Mouse (Mus musculus): ENCODE data around the gene Crim1. TPM values are rescaled to one million over a fixed set of nuclear protein-coding genes. Genes with fewer than 3 reads are reported as not detected.

Crim1 gene
- total RNA-seq, 2 experiments from 2014 or later, result 70.3 to 81.0 TPM

DNA sequence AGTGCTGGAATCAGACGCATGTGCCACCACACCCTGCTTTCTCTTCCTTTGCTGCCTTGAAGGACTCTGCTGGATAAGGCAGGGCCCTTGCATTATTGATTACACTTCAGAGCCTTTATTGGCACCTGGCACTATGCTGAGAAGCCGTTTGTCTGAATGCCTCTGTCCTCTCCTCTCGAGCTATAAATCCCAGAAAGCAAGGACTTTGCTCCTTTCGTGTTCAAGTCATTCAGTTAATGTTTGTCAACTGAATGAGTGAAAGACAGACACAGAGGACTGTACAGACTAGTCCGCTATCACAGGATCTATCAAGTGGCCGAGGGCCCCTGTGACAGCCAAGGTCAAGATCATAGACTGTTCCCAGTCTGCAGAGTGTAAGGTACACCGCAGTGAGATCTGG, 73.8 kb downstream of the Crim1 start:
- no peak for DNase-seq (ENCODE audit: low spot score in 2 of 2)
- intact Hi-C loops (cut with DNase I), result no loop called here

DNA sequence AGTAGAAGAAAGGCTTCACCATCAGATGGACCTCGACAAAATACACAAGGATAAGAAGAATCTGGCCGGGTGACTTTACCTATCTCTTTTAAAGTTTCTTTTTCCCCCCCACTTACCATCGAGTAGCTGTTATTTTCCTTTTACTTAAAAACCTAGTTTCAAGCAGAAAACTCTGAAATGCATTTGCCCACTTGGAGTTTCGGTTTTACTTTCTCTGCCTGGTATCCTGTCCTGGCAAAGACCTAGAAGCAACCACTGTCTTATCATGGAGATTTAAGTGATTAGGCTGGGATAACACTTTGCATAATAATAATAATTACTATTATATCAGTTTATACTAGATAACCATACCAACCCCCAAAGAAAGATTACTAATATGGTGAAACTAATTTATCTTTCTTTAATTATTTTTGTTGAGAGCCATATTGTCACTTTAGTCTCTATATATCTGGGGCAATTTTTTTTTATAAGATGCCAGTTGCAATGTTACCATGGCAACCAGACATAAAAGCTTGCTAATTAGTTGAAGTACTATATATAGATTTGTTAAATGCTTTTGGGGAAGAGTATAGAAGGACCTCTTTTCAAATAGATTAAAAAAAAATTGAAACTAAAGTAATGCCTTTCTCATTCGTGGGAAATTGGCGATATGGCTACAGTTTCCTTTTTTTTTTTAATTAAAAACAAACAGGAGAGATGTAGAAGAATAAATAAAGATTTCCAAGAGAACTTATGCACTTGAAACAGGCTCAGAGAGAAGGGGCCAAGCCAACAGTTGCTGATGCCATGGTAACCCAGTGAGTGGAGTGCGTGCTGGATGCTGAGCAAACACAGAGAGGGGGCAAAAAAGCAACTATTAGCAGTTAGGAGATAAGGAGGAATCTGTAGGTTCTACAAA, 74.8 kb downstream of the Crim1 start:
- intact Hi-C loops (cut with DNase I), result no loop called here
- no peak for DNase-seq (ENCODE audit: low spot score in 2 of 2)

- no peak for DNase-seq (ENCODE audit: low spot score in 2 of 2)
- intact Hi-C loops (cut with DNase I), result no loop called here
These were observed 75.4 kb downstream of the Crim1 start for GRCm38 (mm10) chr17:78275507-78275813.

DNA sequence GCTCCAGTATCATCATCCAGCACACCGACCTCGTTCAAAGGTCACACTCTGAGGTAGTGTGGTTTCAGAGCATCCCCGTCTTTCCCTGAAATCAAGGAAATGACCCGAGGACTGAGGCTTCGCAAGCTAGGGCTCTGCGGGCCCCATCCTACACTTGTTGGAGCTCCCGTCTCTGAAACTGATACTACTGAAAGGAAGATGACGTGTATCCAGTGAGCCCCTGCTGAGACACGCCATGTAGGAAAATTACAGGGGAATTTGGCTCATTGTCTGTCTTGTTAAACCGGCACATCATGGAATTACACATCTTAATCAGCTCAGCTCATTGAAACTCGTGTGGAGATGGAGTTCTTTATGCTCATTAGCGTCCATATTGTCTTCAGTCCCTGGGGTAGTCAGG, 79.1 kb downstream of the Crim1 start:
- intact Hi-C loops (cut with DNase I), result no loop called here
- no peak for DNase-seq (ENCODE audit: low spot score in 2 of 2)

- intact Hi-C loops (cut with DNase I), result no loop called here
- DNase-seq (ENCODE audit: low spot score in 2 of 2), result no peak
These were observed 81.1 kb downstream of the Crim1 start for GRCm38 (mm10) chr17:78280991-78281712.

DNA sequence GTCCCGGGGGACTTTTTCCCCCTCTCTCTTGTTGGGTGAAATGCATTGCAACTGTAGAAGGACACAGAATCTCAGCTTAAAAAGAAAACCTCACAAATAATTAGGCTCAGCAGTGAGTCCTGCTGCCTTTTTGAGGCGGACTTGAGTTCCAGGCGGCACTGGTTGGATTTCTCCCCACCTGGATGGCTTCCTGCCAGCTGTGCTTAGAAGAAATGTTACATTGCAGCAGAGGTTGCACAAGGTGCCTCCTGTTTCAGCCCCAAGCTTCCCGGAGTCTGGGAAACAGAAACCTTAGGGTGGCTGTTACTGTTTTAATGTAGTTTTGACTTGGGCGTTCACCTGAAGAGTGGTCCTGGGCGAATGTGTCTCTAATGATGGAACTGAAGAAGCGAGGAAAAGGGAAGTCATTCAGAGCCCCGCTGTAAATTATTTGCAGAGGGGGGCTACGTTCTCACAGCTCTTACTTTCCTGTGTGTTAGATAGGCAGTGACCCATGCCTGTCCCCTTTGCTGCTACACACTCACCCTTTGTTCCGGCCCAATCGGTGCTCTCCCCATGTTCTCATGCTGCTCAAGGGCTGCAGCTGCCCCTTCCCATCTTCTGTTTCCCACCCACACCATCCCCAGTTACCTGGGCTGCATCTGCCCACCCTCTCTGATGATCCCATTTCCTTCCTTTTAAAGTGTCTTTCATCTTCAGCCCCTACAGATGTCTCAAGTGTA, 83.4 kb downstream of the Crim1 start:
- DNase-seq (ENCODE audit: low spot score in 2 of 2), result no peak
- intact Hi-C loops (cut with DNase I), result no loop called here

GRCm38 (mm10) chr17:78286021-78286420, 86.0 kb downstream of the Crim1 start:
- intact Hi-C loops (cut with DNase I), result no loop called here

DNA sequence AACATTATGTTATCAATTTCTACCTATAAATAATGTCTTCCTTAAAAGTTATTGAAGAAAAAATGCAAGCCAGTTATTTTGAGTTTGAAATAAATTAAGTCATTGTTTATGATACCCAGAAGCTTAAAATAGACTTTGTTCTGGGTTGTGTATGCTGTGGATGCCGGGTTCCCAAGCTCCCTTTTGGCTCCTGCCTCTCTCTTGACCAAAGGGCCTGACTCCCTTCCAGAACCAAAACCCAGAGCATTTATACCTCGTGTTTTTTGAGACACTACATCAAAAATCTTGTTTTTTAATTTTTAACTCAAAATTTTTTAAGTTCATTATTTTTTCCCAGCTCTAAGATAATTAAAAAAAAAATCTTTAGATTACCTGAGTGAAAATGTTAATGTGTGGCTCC, 87.3 kb downstream of the Crim1 start:
- intact Hi-C loops (cut with DNase I), result no loop called here
- DNase-seq (ENCODE audit: low spot score in 2 of 2), result no peak

More at GRCm38 (mm10) chr17:78286021-78286420, 86.0 kb downstream of the Crim1 start:
- DNase-seq (ENCODE audit: low spot score in 2 of 2), result no peak

GRCm38 (mm10) chr17:78290153-78290876, 90.3 kb downstream of the Crim1 start:
- no peak for DNase-seq (ENCODE audit: low spot score in 2 of 2)
- intact Hi-C loops (cut with DNase I), result no loop called here

- intact Hi-C loops (cut with DNase I), result no loop called here
These were observed 91.0 kb downstream of the Crim1 start for GRCm38 (mm10) chr17:78291030-78291429.

GRCm38 (mm10) chr17:78292301-78292700, 92.3 kb downstream of the Crim1 start:
- no peak for DNase-seq (ENCODE audit: low spot score in 2 of 2)
- intact Hi-C loops (cut with DNase I), result no loop called here

More at GRCm38 (mm10) chr17:78291030-78291429, 91.0 kb downstream of the Crim1 start:
- DNase-seq (ENCODE audit: low spot score in 2 of 2), result no peak

- no peak for DNase-seq (ENCODE audit: low spot score in 2 of 2)
- intact Hi-C loops (cut with DNase I), result no loop called here
These were observed 92.9 kb downstream of the Crim1 start for GRCm38 (mm10) chr17:78292827-78293488.

DNA sequence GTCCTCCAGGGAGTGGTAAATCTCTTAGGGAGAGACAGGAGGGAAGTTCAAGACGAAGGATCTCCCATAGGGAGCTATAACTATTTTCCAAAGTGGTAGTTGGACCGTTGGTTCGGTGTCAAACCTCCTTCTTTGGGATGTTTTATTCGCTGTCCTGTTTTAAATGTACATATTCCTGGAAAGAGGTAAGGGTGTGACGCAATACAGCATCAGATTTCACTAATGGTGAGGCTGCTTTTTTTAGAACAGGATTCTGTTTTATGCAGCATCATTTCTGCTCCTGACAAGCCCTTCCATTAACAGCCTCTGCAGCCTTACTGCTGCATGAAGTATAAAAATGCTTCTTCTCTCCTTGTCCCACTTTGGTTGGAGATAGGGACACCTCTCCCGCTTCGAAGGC, 95.9 kb downstream of the Crim1 start:
- DNase-seq (ENCODE audit: low spot score in 2 of 2), result no peak

GRCm38 (mm10) chr17:78298140-78298539, 98.1 kb downstream of the Crim1 start:
- no peak for DNase-seq (ENCODE audit: low spot score in 2 of 2)
- intact Hi-C loops (cut with DNase I), result loop anchor here (2.0 kb wide), 1 partner anchor 99 kb away; no protein-coding TSS in a partner anchor

More for the DNA sequence above, 95.9 kb downstream of the Crim1 start:
- intact Hi-C loops (cut with DNase I), result no loop called here

DNA sequence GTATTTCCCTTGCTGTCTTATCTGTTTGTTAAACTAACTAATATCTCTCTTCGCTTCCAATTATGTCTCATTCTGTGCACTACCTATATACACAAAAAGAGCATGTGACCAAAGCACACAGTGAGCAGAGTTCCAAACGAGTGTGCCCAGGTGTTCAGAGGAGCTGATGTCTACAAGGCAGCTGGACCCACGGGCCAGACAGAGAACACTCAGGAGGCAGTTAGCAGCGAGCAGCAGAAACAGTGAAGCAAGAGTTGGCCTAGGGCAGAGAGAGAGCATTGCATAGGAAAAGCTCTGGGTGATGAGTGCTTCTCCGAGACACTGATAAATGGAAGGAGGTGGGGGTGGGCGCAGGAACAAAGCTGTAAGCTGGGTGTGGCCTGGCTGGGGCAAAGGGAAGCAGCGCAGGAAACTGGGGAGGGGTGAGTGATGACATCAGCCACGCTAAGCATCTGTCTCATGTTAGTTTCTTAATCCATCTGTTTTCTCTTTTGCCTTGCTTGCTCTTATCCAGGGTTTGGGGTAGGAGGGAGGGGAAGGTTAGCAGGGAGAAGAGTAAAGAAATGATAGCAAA, 99.0 kb downstream of the Crim1 start:
- intact Hi-C loops (cut with DNase I), result loop anchor here (2.0 kb wide), 1 partner anchor 100 kb away; no protein-coding TSS in a partner anchor
- no peak for DNase-seq (ENCODE audit: low spot score in 2 of 2)

DNA sequence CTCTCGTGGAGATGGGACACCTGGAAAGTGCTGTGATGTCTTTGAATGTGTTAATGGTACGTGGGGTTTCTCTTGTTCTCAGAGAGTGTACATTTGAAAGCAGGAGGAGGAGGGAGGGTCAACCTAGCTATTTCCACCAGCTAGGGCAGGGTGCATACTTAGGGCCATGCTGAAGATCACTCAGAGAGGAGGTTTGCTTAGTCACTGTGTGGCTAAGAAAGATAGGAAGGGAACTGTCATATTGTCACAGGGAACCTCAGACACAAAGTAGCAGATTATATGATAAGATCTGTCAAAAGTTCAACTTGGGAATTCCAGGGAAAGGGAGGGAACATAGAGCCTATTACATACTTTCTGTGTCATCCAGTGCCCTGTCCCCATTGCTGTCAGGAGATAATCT, 103.0 kb downstream of the Crim1 start:
- intact Hi-C loops (cut with DNase I), result no loop called here

GRCm38 (mm10) chr17:78304059-78304458, 104.0 kb downstream of the Crim1 start:
- peak in 1 of 2 experiments; percentile 46 for DNase-seq (ENCODE audit: low spot score in 2 of 2)
- intact Hi-C loops (cut with DNase I), result no loop called here

More for the DNA sequence above, 103.0 kb downstream of the Crim1 start:
- DNase-seq (ENCODE audit: low spot score in 2 of 2), result no peak

- DNase-seq (ENCODE audit: low spot score in 2 of 2), result no peak
- intact Hi-C loops (cut with DNase I), result no loop called here
These were observed 106.4 kb downstream of the Crim1 start for GRCm38 (mm10) chr17:78306434-78306833.

DNA sequence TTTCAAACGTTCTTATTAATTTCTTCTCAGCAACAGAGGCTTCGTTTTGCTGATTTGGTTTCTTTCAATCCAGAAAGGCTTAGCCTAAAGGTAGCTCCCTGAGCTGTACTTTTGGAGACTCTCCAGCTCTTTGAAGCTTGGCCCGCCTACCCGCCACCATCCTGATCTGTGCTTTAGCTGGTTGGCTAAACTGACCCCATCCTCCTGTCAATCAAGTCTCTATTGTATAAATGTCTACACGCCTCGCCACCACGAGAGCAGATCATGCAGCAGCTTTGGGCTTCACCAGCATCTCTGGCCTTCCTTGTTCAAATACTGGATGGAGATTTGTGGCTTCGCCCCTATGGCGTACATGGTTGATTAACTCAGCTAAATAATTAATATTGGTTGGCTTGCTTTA, 108.2 kb downstream of the Crim1 start:
- intact Hi-C loops (cut with DNase I), result no loop called here
- no peak for DNase-seq (ENCODE audit: low spot score in 2 of 2)
